13 mouse cellular contexts compared by ENCODE assay signal in the genomic region with DNA sequence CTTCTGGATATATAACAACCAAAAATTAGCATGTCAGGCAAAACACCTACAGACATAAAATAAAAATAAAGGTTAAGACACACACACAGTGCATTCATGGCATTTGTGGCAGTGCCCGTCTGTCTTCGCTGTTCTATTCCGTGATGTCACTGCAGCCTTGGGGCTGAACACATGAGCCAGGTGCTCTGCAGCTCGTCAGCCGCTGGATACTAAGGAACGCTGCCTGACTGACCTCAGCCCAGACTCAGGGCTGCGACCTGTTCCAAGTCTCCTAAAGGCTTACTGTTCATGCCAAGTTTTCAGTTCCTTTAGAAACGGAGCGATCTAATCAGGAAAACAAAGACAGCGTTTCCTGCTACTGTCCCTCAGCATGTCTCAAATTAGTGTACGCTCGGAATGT. TPM values are rescaled to one million over a fixed set of nuclear protein-coding genes. Genes with fewer than 3 reads are reported as not detected.
DNase-seq lines count a peak whose midpoint lies in the region; ATAC-seq and TF ChIP-seq lines count a peak whose summit lies in the region.
"Had no signal": no experiment of that assay in that cellular context is flagged by ENCODE, and none has a peak within 500 bp of the region (broad histone marks: within the 10 kb centered on the region; RNA-seq: fewer than 3 reads in every experiment).

No protein-coding gene starts in this region.

- H3K4me1 ChIP-seq in forebrain, embryonic 16.5 days (replicated peaks; ENCODE audit: control insufficient read depth, insufficient read depth, low read length): peaks cover 14% of the 10 kb centered on the region
- H3K4me1 ChIP-seq in forebrain, embryonic 10.5 days: peaks cover 22% of the 10 kb centered on the region
- H3K4me1 ChIP-seq in kidney, postnatal 0 days (replicated peaks; ENCODE audit: insufficient read depth, low read length): no peaks in the 10 kb centered on the region
- H3K4me1 ChIP-seq: lung, embryonic 15.5 days had no signal

- H3K4me2 ChIP-seq in forebrain, embryonic 16.5 days (ENCODE audit: low read length): peak overlapping the region; percentile 22; the same call in 1 of the 2 replicates
- no peak overlapping the region for H3K4me2 ChIP-seq in kidney, postnatal 0 days (ENCODE audit: low read length)
- H3K4me2 ChIP-seq: lung, embryonic 15.5 days had no signal

- no peak for TF ChIP-seq CTCF in kidney, postnatal 0 days (IDR thresholded peaks at IDR 0.05; ENCODE audit: low read depth)

- H3K9ac ChIP-seq in forebrain, embryonic 16.5 days (replicated peaks; ENCODE audit: low read depth, low read length): 0 out of 2 replicates have a peak overlapping the region, but pooled peaks have one; percentile 22
- H3K9ac ChIP-seq in kidney, postnatal 0 days (ENCODE audit: low read depth, low read length): no peak overlapping the region
- H3K9ac ChIP-seq: lung, embryonic 15.5 days had no signal

- H3K4me3 ChIP-seq in forebrain, embryonic 16.5 days (replicated peaks; ENCODE audit: low read length): no peak overlapping the region
- H3K4me3 ChIP-seq in forebrain, embryonic 10.5 days: no peak overlapping the region
- no peak overlapping the region for H3K4me3 ChIP-seq in kidney, postnatal 0 days (replicated peaks; ENCODE audit: low read depth, low read length)
- H3K4me3 ChIP-seq: heart, adult 2 months; lung, embryonic 15.5 days had no signal

- 28% methylated on average over 12 of the region's 12 CpGs for WGBS in forebrain, embryonic 16.5 days
- 81% methylated on average over 12 of the region's 12 CpGs for WGBS in forebrain, embryonic 10.5 days
- 48% methylated on average over 12 of the region's 12 CpGs for WGBS in kidney, postnatal 0 days

- no peak for DNase-seq in forebrain, embryonic 10.5 days (ENCODE audit: extremely low spot score, low spot score)
- peak; percentile 20 for DNase-seq in kidney, postnatal 0 days (ENCODE audit: low spot score)
- no peak for DNase-seq in kidney, postnatal 4 days
- peak; percentile 35 to 44 for DNase-seq in adrenal gland, postnatal 36 days
- peak; percentile 19 for DNase-seq in lung, postnatal 14 days
- DNase-seq in urinary bladder, postnatal 10 days (ENCODE audit: low spot score): no peak
- DNase-seq: cerebellum, adult 9-10 months; gastrocnemius, postnatal 10 days; heart, adult 2 months; kidney, adult 9 months; right cerebral cortex, postnatal 14 days had no signal

- H3K9me3 ChIP-seq in forebrain, embryonic 16.5 days (ENCODE audit: control insufficient read depth, low read length): no peaks in the 10 kb centered on the region
- H3K9me3 ChIP-seq in forebrain, embryonic 10.5 days: peaks cover 2% of the 10 kb centered on the region; the same call in 1 of the 2 replicates
- H3K9me3 ChIP-seq in kidney, postnatal 0 days (replicated peaks; ENCODE audit: low read length): no peaks in the 10 kb centered on the region

- no peak for ATAC-seq in forebrain, embryonic 16.5 days
- ATAC-seq in kidney, postnatal 0 days (replicated peaks; ENCODE audit: low FRiP score, low read depth): no peak

- no peak overlapping the region for H3K27ac ChIP-seq in forebrain, embryonic 16.5 days (ENCODE audit: low read length)
- H3K27ac ChIP-seq in forebrain, embryonic 10.5 days: no peak overlapping the region
- no peak overlapping the region for H3K27ac ChIP-seq in kidney, postnatal 0 days
- H3K27ac ChIP-seq: heart, adult 2 months; lung, embryonic 15.5 days had no signal

- H3K27me3 ChIP-seq in forebrain, embryonic 16.5 days (replicated peaks; ENCODE audit: control insufficient read depth, insufficient read depth, low read length): no peaks in the 10 kb centered on the region
- H3K27me3 ChIP-seq in forebrain, embryonic 10.5 days (ENCODE audit: poor library complexity, severe bottlenecking): peaks cover 21% of the 10 kb centered on the region
- no peaks in the 10 kb centered on the region for H3K27me3 ChIP-seq in kidney, postnatal 0 days (ENCODE audit: insufficient read depth, low read length)

- no peaks in the 10 kb centered on the region for H3K36me3 ChIP-seq in forebrain, embryonic 16.5 days (ENCODE audit: control insufficient read depth, insufficient read depth)
- H3K36me3 ChIP-seq in forebrain, embryonic 10.5 days (replicated peaks): no peaks in the 10 kb centered on the region
- H3K36me3 ChIP-seq in kidney, postnatal 0 days (ENCODE audit: insufficient read depth, low read length): no peaks in the 10 kb centered on the region
- H3K36me3 ChIP-seq: lung, embryonic 15.5 days had no signal

RNA-seq across cellular contexts. Expression of a gene that starts 46.1 kb away (rescaled TPM):
- polyA plus RNA-seq in forebrain, embryonic 16.5 days (2015; fragmentation: Nextera tagmentation; extraction: Ambion mirVana): 63.8 and 72.7 TPM in 2 replicates
- polyA plus RNA-seq in forebrain, embryonic 10.5 days (2016; fragmentation: Nextera tagmentation; extraction: Ambion mirVana): 42.8 and 52.6 TPM in 2 replicates
- polyA plus RNA-seq in kidney, postnatal 0 days (2015; fragmentation: Nextera tagmentation; extraction: Ambion mirVana): 47.3 and 53.7 TPM in 2 replicates
- total RNA-seq in adrenal gland, postnatal 36 days (2021): 10 to 100 TPM; 25.5 to 29.7 TPM

RNA-seq across cellular contexts. Expression of a gene that starts 46.1 kb away (rescaled TPM):
- 111 TPM in 2 replicates for polyA plus RNA-seq in forebrain, embryonic 16.5 days (2015; fragmentation: Nextera tagmentation; extraction: Ambion mirVana)
- polyA plus RNA-seq in forebrain, embryonic 10.5 days (2016; fragmentation: Nextera tagmentation; extraction: Ambion mirVana): 64.5 and 65.6 TPM in 2 replicates
- 70.1 and 70.9 TPM in 2 replicates for polyA plus RNA-seq in kidney, postnatal 0 days (2015; fragmentation: Nextera tagmentation; extraction: Ambion mirVana)
- total RNA-seq in adrenal gland, postnatal 36 days (2021): 10 to 100 TPM; 56.8 to 72.0 TPM

Comparison
In these comparisons a context has a peak if more than half of its experiments do, and no peak if none do; other contexts are left out.
1. DNase-seq: peak in kidney, postnatal 0 days (single experiment), adrenal gland, postnatal 36 days (2 of 2) and lung, postnatal 14 days (single experiment); none in forebrain, embryonic 10.5 days (single experiment), kidney, postnatal 4 days (0 of 2) and urinary bladder, postnatal 10 days (single experiment).